Mouse (Mus musculus) heart, adult 18-20 months (tissue): Measurements from ENCODE around the gene Wwtr1. TPM values are rescaled to one million over a fixed set of nuclear protein-coding genes. Genes with fewer than 3 reads are reported as not detected.
A peak's percentile ranks its signal among the peaks of the same experiment; 100 is the strongest.

Experiments used
- DNase-seq, 2 experiments: peaks; one replicate each; pipeline ENCODE4 v3.0.0; 2021 to 2022; ENCODE audit warnings: mixed read lengths in 1 of 2
- microRNA-seq, 2 experiments: library from miRNA; unstranded; fragments of <30 nt; microRNA quantifications; one replicate each; pipeline ENCODE4 v1.2.0; 2022
- total RNA-seq, 2 experiments: library from RNA; stranded (reverse); gene quantifications; 2 replicates each; pipeline ENCODE4 v1.2.3; 2021

Gene Wwtr1
- total RNA-seq, 2 experiments from 2014 or later: 39.4 to 47.3 TPM

- DNase-seq: no peak
Observed at GRCm38 (mm10) chr3:57458652-57459051, 117.1 kb downstream of the Wwtr1 start.

DNA sequence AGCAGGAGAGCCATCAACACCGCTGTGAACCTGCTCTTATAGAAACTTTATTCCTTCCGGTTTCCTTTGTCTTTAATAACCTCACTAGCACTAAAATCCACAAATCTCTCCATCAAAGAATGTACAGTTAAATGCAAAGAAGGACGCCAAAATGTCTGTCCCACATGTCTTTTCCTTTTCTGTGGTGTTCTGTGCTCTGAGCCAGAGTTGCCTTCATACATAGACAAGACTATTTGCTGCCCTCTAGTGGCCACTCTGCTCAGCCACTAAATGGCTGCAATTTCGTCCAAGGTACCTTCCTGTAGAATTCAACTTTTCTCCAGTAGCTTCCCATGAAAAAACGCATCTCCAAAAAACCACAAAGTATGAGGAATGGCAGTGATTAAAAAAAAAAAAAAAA is 127.3 kb downstream of the Wwtr1 start:
- DNase-seq: peak; percentile 72 to 82

GRCm38 (mm10) chr3:57447889-57448288 is 127.8 kb downstream of the Wwtr1 start:
- no peak for DNase-seq

- DNase-seq: no peak
Observed at GRCm38 (mm10) chr3:57445706-57446105, 130.0 kb downstream of the Wwtr1 start.

DNA sequence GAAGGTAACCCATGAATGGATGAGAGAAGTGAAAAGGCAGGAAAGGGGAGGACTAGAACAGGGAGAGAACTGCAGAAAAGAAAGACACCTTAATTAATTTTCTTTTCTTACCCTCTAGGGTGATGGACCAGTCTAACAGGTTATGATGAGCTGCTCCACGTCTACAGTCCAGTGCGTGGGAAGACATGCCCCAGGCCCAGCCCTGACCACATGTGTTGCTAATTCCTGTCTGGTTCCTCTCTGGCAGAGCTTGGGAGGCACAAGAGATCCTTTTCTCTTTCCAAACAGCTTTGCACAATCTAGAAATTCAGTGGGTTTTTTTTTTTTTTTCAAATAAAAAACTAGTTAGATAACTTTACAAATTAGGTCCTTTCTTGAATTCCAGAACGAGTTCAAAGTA is 134.8 kb downstream of the Wwtr1 start:
- no peak for DNase-seq

DNA sequence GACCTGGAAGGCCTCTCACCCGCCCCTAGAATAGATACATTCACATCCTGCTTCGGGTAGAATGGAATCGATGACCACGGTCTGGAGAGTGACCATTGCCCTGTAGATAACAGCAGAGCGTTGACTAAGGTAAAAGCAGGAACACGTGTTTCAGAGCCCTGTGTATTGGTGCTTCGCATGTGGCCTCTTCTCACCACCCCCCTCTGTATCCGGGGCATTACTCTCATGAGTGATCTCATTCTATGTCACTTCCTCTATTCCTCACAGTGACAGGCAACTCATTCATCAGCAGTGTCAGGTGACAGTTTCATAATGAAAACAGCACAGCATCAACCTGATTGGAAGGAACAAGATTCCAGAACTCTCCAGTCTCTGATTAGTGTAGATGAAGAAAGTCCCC is 140.3 kb downstream of the Wwtr1 start:
- no peak for DNase-seq

DNA sequence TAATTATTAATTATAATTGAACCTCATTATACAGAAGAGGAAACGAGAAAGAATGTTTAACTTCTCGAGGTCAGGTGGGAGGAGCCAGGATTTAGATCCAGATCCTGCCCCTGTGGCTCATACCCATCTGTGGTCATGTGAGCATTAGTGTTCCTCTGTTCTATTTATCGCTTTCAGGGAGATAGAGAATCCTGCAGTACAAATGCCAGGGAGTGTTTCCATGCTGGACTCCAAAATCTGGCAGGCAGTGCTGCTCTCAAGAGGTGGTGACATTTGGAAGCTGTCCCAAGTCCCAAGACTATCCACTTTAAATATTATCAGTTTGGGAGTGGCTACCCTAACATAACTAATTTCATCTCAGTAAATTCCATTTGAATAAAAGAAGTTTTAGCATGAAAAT is 144.0 kb downstream of the Wwtr1 start:
- peak; percentile 69 to 76 for DNase-seq

GRCm38 (mm10) chr3:57429486-57429885 is 146.2 kb downstream of the Wwtr1 start:
- peak; percentile 46 to 61 for DNase-seq

DNA sequence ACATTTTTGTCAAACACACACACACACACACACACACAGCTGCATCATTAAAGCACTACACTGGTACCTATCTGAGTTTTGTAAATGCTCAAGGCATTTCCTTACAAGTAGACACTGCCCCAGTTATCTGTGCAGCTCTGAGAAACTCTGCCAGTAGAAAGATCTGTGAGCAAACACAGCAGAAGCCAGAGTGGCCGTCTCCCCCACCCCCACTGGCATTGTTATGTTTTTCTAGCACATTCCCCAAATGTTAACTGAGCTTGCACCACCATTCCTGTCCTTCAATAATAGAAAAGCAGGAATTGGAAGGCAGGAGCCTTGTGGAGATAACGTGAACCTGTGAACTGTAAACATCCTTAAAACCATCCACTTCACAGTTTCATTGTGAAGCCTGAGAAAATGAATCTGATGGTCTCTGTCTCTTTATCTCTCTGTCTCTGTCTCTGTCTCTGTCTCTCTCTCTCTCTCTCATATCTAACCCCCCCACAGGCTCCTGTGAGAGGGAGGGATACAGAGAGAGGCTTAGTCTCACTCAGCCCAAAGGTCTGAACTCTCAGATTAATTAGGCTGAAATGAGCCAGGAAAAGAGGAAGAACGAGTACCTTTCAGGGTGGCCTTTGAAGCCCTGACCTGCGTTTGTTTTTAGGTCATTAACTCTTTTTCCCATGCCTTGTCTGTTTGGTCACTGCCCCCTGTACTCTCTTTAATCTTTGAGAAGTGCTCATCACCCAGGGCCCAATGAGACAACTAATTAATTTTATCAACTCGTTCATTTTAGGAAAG is 146.8 kb downstream of the Wwtr1 start:
- peak; percentile 50 to 70 for DNase-seq

DNA sequence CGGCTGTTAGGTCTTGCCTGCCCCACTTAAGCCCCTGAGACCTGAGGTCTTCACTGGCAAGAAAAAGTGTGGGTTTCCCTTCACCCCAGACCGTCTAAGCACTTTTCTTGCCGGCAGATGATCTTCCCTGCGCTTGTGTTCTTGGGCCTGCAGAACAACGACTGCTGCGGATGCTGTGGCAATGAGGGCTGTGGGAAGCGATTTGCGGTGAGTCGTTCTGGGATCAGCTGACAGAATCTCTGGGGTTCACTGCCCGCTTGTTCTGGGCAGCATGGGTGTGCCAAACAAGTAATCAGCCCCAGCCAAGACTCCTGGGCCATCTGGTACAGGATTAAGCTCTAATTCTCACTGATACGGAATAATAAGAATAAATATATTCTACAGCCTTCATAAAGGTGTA is 149.4 kb downstream of the Wwtr1 start:
- no peak for DNase-seq

DNA sequence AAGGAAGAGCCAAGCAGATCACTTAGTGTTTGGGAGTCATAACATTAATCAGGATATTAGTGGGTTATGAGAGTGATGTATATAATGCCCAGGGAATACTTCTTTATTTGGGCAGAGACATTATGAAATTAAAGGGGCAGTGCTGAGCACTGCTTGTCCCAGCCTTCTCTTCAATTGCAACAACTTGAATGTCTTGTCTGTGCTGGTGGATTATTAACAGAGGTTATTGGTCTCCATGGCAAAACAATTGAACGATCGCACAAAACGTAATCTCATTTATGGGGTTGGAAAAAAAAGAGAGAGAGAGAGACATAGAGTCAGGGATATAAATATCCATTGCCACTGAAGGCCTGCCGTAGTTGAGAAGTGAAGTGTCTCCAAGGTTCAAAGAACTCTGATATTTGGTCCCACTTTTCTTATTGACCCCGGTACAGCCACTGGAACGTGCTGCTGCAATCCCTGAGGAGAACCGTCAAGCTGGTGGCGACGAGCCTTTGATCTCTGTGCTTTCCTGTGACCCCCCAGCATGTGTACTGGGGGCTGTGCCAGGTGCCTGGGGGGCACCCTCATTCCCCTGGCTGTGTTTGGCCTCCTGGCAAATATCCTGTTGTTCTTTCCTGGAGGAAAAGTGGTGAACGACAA is 150.5 kb downstream of the Wwtr1 start, which contains the start of gene Tm4sf4:
Gene Tm4sf4, plus strand, starts transcription at position 226 of the 642 bp plus-strand sequence.
- DNase-seq: no peak

- no peak for DNase-seq
Observed at GRCm38 (mm10) chr3:57420660-57421059, 155.1 kb downstream of the Wwtr1 start.

GRCm38 (mm10) chr3:57420233-57420632 is 155.5 kb downstream of the Wwtr1 start:
- no peak for DNase-seq

- no peak for DNase-seq
Observed at GRCm38 (mm10) chr3:57411535-57411934, 164.2 kb downstream of the Wwtr1 start.

Small RNA genes lying within 50 kb of the gene (microRNA-seq; reads per million reads assigned to microRNA genes)
- 0 reads per million in 2 experiments for gene Mir6377

Other genes with a start within 250 kb of the Wwtr1 start
- gene Tm4sf4, start 150.6 kb downstream of the Wwtr1 start, total RNA-seq: not detected
- 10 to 100 TPM; 14.3 to 16.9 TPM for gene Commd2, start 75.8 kb upstream of the Wwtr1 start, total RNA-seq
- gene Ankub1, start 116.9 kb upstream of the Wwtr1 start, total RNA-seq: not detected
- 10 to 100 TPM; 77.3 to 83.9 TPM for gene Rnf13, start 160.2 kb upstream of the Wwtr1 start, total RNA-seq